Mouse (Mus musculus) left cerebral cortex, adult 9 months (tissue): ENCODE measurements at regions not wholly inside any gene's neighbourhood (a gene's known extent, or its start where the extent isn't known, plus 50 kb on each side); places are given as distances from the start of the nearest gene placed in this dataset.

Experiments used
- DNase-seq, 2 experiments: peaks; one replicate each; pipeline ENCODE4 v3.0.0; 2022; ENCODE audit warnings: low spot score in 2 of 2

GRCm38 (mm10) chr15:8903651-8904050 lies 64.1 kb upstream of the Ranbp3l start:
- no peak for DNase-seq

DNA sequence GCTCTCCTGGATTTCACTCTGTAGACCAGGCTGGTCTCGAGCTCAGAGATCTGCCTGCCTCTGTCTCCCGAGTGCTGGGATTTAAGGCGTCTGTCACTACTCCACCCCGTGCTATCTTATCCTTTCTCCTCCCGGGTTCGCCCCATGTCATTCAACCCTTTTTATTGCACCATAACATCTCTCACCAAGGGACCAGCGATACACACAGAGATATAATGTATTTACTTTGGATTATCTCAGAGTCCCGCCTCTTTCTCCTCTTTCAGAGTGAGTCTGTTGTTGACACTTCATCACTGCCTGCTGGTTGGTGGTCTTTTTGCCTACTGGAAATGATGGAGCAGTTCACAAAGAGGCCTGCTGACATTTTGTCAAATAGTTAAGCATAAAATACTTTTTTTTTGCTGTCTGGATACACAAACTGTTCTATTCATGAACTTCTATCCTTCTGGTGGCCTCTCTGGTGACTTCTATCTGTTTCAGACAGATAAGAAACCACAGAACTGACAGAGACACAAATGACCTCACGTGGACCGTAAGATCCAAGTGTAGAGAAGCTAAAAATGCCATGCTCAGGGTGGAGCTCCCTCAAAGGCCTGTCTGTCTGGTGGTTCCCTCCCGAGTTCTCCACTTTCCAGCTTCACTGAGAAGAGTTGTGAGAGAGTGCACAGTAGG lies 70.1 kb upstream of the Ranbp3l start:
- DNase-seq, result no peak

GRCm38 (mm10) chr15:8896856-8897255 lies 70.9 kb upstream of the Ranbp3l start:
- no peak for DNase-seq

GRCm38 (mm10) chr15:8896391-8896790 lies 71.4 kb upstream of the Ranbp3l start:
- DNase-seq, result peak in 1 of 2 experiments; percentile 25

DNA sequence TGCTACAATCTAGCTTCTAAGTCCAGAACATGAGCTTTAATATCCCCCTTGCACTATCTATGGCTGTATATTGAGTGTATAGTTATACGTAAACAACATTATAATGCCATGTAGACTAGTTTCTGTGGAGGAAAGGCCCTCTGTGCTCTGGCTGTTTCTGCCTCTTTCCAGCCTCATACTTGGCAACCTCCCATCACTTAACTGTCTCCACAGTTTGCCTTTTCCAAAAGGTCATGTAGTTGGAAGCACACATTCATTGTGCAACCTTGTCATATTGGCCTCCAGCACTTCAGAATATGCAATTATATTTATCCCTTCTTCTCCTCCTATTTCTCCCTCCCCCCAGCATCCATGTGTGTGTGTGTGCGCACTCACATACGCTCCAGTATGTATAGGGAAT lies 82.2 kb upstream of the Ranbp3l start:
- no peak for DNase-seq

DNA sequence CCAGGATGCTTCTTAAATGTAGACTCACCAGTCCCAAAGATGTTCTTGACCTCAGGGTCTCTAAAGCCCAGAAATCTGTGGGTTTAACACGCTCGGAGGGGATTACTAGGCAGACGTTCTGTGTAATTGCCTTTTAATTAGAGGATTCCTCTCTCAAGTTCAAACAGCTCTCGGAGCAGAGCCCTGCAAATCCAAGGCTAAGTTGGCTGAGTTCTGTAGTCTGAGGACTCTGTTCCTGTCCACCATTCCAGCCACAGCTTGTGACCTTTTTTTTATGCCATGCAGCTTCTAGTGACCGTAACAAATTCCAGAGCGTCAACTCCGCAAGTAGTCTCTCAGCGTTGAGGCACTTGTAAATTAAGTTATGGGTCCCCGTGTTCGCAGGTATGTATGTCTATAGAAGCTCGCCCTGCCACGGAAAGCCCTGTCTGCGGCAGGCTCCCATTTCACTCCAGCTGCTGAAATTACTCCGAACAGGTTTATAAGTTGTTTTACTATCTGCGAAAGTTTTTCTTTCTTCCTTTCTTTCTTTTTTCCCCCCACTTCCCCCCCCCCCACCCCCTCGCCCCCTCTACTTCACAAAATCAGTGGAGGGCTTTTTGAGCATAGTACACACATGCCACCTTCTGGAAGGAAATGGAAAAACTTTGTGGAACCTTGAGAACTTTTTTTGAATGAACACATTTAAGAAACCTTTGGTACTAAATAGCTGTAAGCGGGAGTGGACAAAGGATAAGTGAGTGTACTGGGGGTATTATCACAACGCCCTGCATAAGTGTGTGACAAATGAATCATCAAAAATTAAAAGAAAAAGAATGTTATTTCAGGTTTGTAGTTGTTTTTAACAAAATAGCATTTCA lies 82.9 kb upstream of the Ranbp3l start:
- DNase-seq, result no peak

DNA sequence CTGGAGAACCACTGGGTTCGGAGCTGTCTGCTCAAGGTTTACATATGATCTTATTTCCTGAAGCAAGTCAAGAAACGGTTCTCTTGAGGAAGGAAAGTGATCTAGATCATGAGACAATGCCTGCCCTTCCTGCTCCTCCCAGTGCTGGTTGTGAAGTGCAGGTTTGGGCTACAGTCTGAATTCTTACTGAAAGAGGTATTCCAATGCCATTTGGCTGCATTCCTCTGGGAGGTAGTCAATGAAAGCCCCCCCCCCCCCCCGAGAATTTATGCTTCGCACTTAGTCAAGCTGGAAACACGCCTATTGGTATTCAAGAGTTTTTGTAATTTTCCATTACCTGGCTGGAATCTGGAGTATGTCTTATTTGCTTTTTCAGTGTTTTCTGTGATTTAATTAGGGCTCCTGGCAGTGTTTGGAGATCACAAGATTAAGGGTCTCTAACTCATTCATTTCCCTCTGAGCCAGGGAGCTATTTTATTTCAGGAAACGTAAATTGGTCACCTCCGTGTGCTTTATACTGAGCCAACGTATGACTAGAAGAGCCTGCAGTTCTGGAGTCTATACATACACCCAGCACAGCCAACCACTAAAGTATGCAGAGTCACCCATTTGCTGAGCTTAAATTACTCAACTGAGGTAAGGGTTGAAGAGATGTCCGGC lies 84.7 kb upstream of the Ranbp3l start:
- DNase-seq, result no peak

GRCm38 (mm10) chr15:8874884-8875493 lies 92.8 kb upstream of the Ranbp3l start:
- DNase-seq, result peak in 1 of 2 experiments; percentile 17

- no peak for DNase-seq
Measured at GRCm38 (mm10) chr15:8868021-8868420, 99.7 kb upstream of the Ranbp3l start.

- no peak for DNase-seq
Measured at GRCm38 (mm10) chr15:8867160-8867891, 100.4 kb upstream of the Ranbp3l start.

GRCm38 (mm10) chr15:8865089-8865933 lies 102.4 kb upstream of the Ranbp3l start:
- DNase-seq, result peak in 1 of 2 experiments; percentile 16

DNA sequence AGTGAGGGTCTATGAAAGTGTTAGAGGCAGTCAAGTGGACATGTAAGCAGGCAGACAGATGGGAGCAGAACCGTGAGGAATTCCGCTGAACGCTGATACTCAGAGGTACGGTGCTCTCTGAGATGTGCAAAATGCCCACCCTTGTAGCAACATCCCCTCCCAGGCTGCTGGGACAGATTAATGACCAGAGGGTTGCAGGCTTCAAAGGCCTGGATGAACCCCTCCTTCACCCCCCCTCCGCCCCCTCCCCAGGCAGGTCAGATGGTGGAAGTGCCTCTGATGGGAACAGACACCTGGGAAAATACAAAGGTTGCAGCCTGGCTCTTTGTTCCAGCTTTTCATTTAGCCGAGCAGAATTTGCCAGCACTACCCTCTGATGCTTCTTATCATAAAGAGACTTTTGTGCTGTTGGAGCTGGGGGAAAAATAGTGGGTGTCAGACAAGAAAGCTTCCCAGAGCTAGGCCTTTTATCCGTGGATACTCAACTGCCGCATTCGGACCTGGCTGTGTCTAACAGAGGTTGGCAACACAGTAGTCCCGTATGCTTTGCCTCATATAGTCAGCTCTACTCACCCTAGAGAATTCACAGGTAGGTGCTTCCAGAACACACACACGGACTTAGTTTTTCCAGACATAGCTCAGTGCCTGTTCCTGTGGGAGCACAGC lies 111.2 kb upstream of the Ranbp3l start:
- DNase-seq, result no peak

DNA sequence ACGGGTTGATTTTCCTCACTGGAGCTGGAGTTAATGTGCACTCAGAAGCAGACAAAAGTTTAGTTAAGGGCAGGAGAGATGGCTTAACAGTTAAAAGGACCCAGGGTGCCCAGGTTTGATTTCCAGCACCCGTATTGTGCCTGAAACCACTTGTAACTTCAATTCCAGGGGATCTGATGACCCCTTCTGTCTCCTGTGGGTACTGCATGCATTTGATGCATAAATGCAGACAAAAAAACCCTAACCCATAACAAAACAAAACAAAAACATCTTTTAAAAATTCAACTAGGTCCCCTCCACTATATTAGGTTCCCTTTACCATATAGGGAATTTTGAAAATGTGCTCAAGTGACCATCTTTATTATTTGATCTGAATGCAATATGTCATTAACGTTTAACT lies 112.2 kb upstream of the Ranbp3l start:
- no peak for DNase-seq

DNA sequence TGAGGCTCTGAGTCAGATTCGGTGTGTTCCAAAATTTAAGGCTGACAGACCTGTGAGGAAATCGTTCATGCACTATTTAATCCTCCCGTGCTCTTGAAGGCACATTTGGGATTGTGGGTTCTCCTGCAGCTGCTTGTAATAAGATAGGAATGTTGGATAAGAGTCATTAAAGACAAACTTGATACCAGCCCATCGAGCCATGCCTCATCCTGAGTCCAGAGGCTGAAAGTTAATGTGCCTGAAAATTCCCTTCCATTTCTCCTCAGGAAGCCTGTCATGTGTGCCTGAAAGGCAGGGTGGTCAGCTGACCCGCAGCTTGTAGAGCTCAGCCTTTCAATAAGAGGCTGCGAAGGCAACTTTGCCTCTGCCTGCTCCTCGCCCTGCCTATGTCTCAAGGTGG lies 113.4 kb upstream of the Ranbp3l start:
- no peak for DNase-seq

GRCm38 (mm10) chr15:8850996-8851395 lies 116.8 kb upstream of the Ranbp3l start:
- DNase-seq, result no peak

DNA sequence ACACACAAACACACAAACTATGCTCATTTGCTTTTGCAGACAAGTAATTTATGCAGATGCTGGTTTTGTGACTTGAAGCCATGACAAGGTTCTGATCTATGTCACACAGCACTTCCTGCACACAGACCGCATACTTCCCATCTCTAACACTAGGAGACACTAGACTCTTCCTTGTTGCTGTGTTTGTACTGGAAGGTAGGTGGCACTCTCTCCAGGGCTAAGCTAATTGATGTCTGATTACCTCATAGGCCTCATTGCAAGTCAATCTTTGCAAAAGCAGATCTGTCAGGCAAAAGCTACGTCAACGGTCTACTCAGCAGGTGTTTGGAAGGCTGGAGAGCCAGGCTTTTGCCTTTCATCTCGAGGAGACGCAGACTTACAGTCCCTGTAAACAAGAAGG lies 118.3 kb upstream of the Ranbp3l start:
- DNase-seq, result no peak

DNA sequence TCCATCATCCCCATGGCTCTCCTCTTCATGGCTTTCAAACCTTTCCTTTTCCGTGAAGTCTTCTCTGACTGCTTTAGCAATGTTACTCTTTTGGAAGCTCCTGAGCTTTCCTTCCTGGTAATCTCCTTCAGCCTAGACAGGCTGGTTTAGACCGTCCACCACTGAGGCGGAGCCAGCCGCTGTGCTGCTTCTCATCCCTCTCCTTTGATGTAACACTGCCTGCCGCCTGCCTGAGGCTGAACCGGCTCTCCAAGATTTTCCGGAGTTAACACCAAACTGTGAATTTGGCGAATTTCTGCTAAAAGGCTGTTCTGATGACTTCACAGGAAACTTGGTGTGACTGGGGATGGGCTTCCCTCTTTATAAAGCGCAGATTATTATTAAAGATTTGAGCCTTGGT lies 125.6 kb upstream of the Ranbp3l start:
- DNase-seq, result no peak

GRCm38 (mm10) chr15:8839462-8839861 lies 128.3 kb upstream of the Ranbp3l start:
- DNase-seq, result no peak

DNA sequence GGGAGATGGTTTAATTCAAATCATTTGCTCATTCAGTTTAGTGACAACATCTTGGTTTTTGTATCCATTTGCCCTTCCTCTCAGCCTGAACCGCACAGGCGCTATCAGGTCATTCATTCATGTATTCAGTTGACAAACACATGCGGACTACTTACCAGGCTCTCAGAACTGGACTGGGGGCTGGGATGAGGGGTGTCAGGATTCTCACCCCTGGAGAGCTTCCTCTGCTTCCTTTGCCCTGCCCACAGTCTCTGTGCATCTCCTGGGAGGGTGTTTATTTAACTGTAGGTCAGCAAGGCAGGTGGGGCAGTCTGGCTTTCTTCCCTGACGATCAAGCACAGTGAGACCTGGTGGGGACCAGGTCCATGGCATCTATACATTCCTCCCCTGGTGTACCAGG lies 123.6 kb upstream of the Slc1a3 start:
- no peak for DNase-seq

DNA sequence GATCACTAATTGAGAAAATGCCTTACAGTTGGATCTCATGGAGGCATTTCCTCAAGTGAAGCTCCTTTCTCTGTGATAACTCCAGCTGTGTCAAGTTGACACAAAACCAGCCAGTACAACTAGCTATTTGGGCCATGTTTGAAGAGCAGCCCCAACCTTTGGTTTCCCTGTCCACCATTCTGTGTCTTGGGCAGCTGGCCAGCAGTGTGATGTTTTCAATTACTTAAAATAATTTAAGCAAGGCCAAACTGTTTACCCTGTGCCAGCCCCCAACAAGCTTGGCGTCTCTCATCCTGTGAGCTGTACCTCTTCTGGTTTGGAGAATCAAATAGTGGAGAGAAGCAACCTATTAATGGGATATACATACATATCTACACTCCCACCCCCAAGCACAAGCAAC lies 122.4 kb upstream of the Slc1a3 start:
- no peak for DNase-seq
